Mouse (Mus musculus) hindbrain, embryonic 16.5 days (tissue): Measurements from ENCODE around the gene Pomgnt2. TPM values are rescaled to one million over a fixed set of nuclear protein-coding genes. Genes with fewer than 3 reads are reported as not detected.

Experiments used
- ATAC-seq: fragments of 200-750 bp; cut with Nextera tagmentation; 2 replicates; pipeline ENCODE4 v1.8.0; 2017; ENCODE audit warnings: moderate TSS enrichment, moderate library complexity
- H3K27ac ChIP-seq: fragments of 300-500 bp; sonication (generic); 2 replicates; pipeline ENCODE4 v1.5.1; 2014; ENCODE audit warnings: low read depth, mild to moderate bottlenecking, control low read depth, low read length, moderate library complexity
- H3K27me3 ChIP-seq: fragments of 300-500 bp; sonication (generic); replicated peaks from 2 replicates; pipeline ENCODE4 v1.6.1; 2014; ENCODE audit warnings: low read length; ENCODE audit not compliant: control insufficient read depth, insufficient read depth
- H3K36me3 ChIP-seq: fragments of 300-500 bp; sonication (generic); 2 replicates; pipeline ENCODE4 v1.6.1; 2014; ENCODE audit warnings: mild to moderate bottlenecking, low read length, moderate library complexity, mixed read lengths; ENCODE audit not compliant: control insufficient read depth, insufficient read depth
- H3K4me1 ChIP-seq: fragments of 300-500 bp; sonication (generic); 2 replicates; pipeline ENCODE4 v1.6.1; 2014; ENCODE audit warnings: low read depth, low read length; ENCODE audit not compliant: control insufficient read depth, insufficient read depth
- H3K4me2 ChIP-seq: fragments of 300-500 bp; sonication (generic); 2 replicates; pipeline ENCODE4 v1.6.1; 2014; ENCODE audit warnings: mild to moderate bottlenecking, low read length, control low read depth, moderate library complexity
- H3K4me3 ChIP-seq: fragments of 300-500 bp; sonication (generic); 2 replicates; pipeline ENCODE4 v1.5.1; 2014; ENCODE audit warnings: mild to moderate bottlenecking, low read length, control low read depth, moderate library complexity
- H3K9ac ChIP-seq: fragments of 300-500 bp; sonication (generic); 2 replicates; pipeline ENCODE4 v1.6.1; 2014; ENCODE audit warnings: low read depth, mild to moderate bottlenecking, control low read depth, low read length, moderate library complexity
- H3K9me3 ChIP-seq: fragments of 300-500 bp; sonication (generic); 2 replicates; pipeline ENCODE4 v1.6.1; 2014; ENCODE audit warnings: mild to moderate bottlenecking, low read length, moderate library complexity; ENCODE audit not compliant: control insufficient read depth
- WGBS: fragments of 180-500 bp; shearing (Covaris S2); extraction: QIAGEN DNeasy Blood & Tissue Kit; methylation state at CpG from one replicate; pipeline ENCODE4 v1.1.7; 2014; 5-methylcytosine and 5-hydroxymethylcytosine counted together
- polyA plus RNA-seq: library from polyadenylated mRNA; unstranded; fragments of >200 nt; fragmentation: Nextera tagmentation; extraction: Ambion mirVana; gene quantifications from 2 replicates; pipeline ENCODE4 v1.2.1, GENCODE M21; 2015

Pomgnt2 gene
- polyA plus RNA-seq, 1 experiment from 2014 or later, result 43.5 TPM

GRCm38 (mm10) chr9:121997978-121998377 lies 1.1 kb upstream of the Pomgnt2 start:
- no peak overlapping the region for H3K27ac ChIP-seq
- H3K4me1 ChIP-seq, result peaks cover 16% of the 10 kb centered on the region
- ATAC-seq, result no peak
- H3K4me3 ChIP-seq, result no peak overlapping the region
- no peaks in the 10 kb centered on the region for H3K9me3 ChIP-seq
- H3K36me3 ChIP-seq, result no peaks in the 10 kb centered on the region
- H3K4me2 ChIP-seq, result no peak overlapping the region
- no peak overlapping the region for H3K9ac ChIP-seq
- WGBS, result 81% methylated on average over 4 of the region's 4 CpGs
- H3K27me3 ChIP-seq, result no peaks in the 10 kb centered on the region; the same call in 1 of the 2 replicates

- Histone ChIP-seq H3K36me3 (no peaks in the 10 kb centered on the region), H3K9me3 (no peaks in the 10 kb centered on the region), H3K4me2 (peak overlapping the region; percentile 63), H3K27ac (peak overlapping the region; percentile 62; the same call in 1 of the 2 replicates), H3K4me1 (peaks cover 16% of the 10 kb centered on the region), H3K4me3 (peak overlapping the region; percentile 90), H3K27me3 (no peaks in the 10 kb centered on the region; the same call in 1 of the 2 replicates), H3K9ac (peak overlapping the region; percentile 95)
- ATAC-seq, result peak; percentile 91
- WGBS, result under 1% methylated on average over 52 of the region's 53 CpGs
Measured at GRCm38 (mm10) chr9:121995508-121996131, 1.3 kb downstream of the Pomgnt2 start.

- peaks cover 16% of the 10 kb centered on the region for H3K4me1 ChIP-seq
- peak overlapping the region; percentile 63 for H3K4me2 ChIP-seq
- H3K27me3 ChIP-seq, result no peaks in the 10 kb centered on the region; the same call in 1 of the 2 replicates
- H3K9me3 ChIP-seq, result no peaks in the 10 kb centered on the region
- no peak for ATAC-seq
- WGBS, result 10% methylated on average over 10 of the region's 10 CpGs
- 0 out of 2 replicates have a peak, but pooled peaks cover 2% of the 10 kb centered on the region for H3K36me3 ChIP-seq
- no peak overlapping the region for H3K27ac ChIP-seq
- peak overlapping the region; percentile 90 for H3K4me3 ChIP-seq
- H3K9ac ChIP-seq, result peak overlapping the region; percentile 95
Measured at GRCm38 (mm10) chr9:121995077-121995476, 1.8 kb downstream of the Pomgnt2 start.

- Histone ChIP-seq H3K9ac (no peak overlapping the region), H3K9me3 (no peaks in the 10 kb centered on the region), H3K27me3 (no peaks in the 10 kb centered on the region; the same call in 1 of the 2 replicates), H3K27ac (no peak overlapping the region), H3K36me3 (0 out of 2 replicates have a peak, but pooled peaks cover 2% of the 10 kb centered on the region), H3K4me3 (no peak overlapping the region), H3K4me1 (peaks cover 16% of the 10 kb centered on the region), H3K4me2 (no peak overlapping the region)
- no peak for ATAC-seq
- WGBS, result 59% methylated on average over 3 of the region's 3 CpGs
Measured at GRCm38 (mm10) chr9:121993047-121993446, 3.9 kb downstream of the Pomgnt2 start.

GRCm38 (mm10) chr9:121991041-121991440 lies 5.9 kb downstream of the Pomgnt2 start:
- Histone ChIP-seq H3K27ac (no peak overlapping the region), H3K4me2 (no peak overlapping the region), H3K36me3 (0 out of 2 replicates have a peak, but pooled peaks cover 2% of the 10 kb centered on the region), H3K27me3 (no peaks in the 10 kb centered on the region), H3K9me3 (no peaks in the 10 kb centered on the region), H3K9ac (no peak overlapping the region), H3K4me3 (no peak overlapping the region), H3K4me1 (peaks cover 16% of the 10 kb centered on the region)
- no peak for ATAC-seq
- WGBS, result 59% methylated on average over 5 of the region's 5 CpGs

- no peak overlapping the region for H3K27ac ChIP-seq
- no peak for ATAC-seq
- H3K4me3 ChIP-seq, result no peak overlapping the region
- 0 out of 2 replicates have a peak, but pooled peaks cover 2% of the 10 kb centered on the region for H3K36me3 ChIP-seq
- no peaks in the 10 kb centered on the region for H3K27me3 ChIP-seq
- H3K4me1 ChIP-seq, result peaks cover 14% of the 10 kb centered on the region
- H3K9me3 ChIP-seq, result no peaks in the 10 kb centered on the region
- 13% methylated on average over 5 of the region's 5 CpGs for WGBS
- H3K4me2 ChIP-seq, result no peak overlapping the region
- H3K9ac ChIP-seq, result no peak overlapping the region
Measured at GRCm38 (mm10) chr9:121989536-121989935, 7.4 kb downstream of the Pomgnt2 start.

- 67% methylated on average over 3 of the region's 3 CpGs for WGBS
- no peaks in the 10 kb centered on the region for H3K9me3 ChIP-seq
- ATAC-seq, result no peak
Measured at GRCm38 (mm10) chr9:121988910-121989309, 8.0 kb downstream of the Pomgnt2 start.

GRCm38 (mm10) chr9:121984465-121985461 lies 12.1 kb downstream of the Pomgnt2 start:
- H3K9me3 ChIP-seq, result no peaks in the 10 kb centered on the region
- no peaks in the 10 kb centered on the region for H3K27me3 ChIP-seq
- no peak overlapping the region for H3K4me2 ChIP-seq
- H3K27ac ChIP-seq, result 0 out of 2 replicates have a peak overlapping the region, but pooled peaks have one; percentile 23
- peak; percentile 53; the same call in 1 of the 2 replicates for ATAC-seq
- peak overlapping the region; percentile 47; the same call in 1 of the 2 replicates for H3K9ac ChIP-seq
- 70% methylated on average over 15 of the region's 15 CpGs for WGBS
- peaks cover 6% of the 10 kb centered on the region for H3K4me1 ChIP-seq
- 0 out of 2 replicates have a peak, but pooled peaks cover 2% of the 10 kb centered on the region for H3K36me3 ChIP-seq
- no peak overlapping the region for H3K4me3 ChIP-seq

More at GRCm38 (mm10) chr9:121988910-121989309, 8.0 kb downstream of the Pomgnt2 start:
- Histone ChIP-seq H3K4me3 (no peak overlapping the region), H3K9ac (no peak overlapping the region), H3K4me1 (peaks cover 8% of the 10 kb centered on the region), H3K27me3 (no peaks in the 10 kb centered on the region), H3K27ac (no peak overlapping the region), H3K4me2 (no peak overlapping the region), H3K36me3 (0 out of 2 replicates have a peak, but pooled peaks cover 2% of the 10 kb centered on the region)
